Mouse (Mus musculus) bone marrow, adult 2 months (tissue): ENCODE measurements around the gene Dcst1. TPM values are rescaled to one million over a fixed set of nuclear protein-coding genes. Genes with fewer than 3 reads are reported as not detected.
A peak's percentile ranks its signal among the peaks of the same experiment; 100 is the strongest.

Experiments used
- H3K27ac ChIP-seq: fragments of 200-500 bp; 2 replicates; pipeline ENCODE4 v1.5.1; 2012; ENCODE audit warnings: low read depth, mild to moderate bottlenecking, control low read depth, inconsistent platforms, low read length; ENCODE audit not compliant: control insufficient read depth, poor library complexity, insufficient read depth
- H3K4me1 ChIP-seq: fragments of 200-500 bp; 2 replicates; pipeline ENCODE4 v1.6.1; 2011; ENCODE audit warnings: low read length; ENCODE audit not compliant: control insufficient read depth, insufficient read depth
- H3K4me3 ChIP-seq: fragments of 200-500 bp; replicated peaks from 2 replicates; pipeline ENCODE3; 2011; ENCODE audit warnings: mild to moderate bottlenecking, low read depth, low read length, control low read depth; ENCODE audit not compliant: control insufficient read depth
- CTCF ChIP-seq: fragments of 200-500 bp; IDR thresholded peaks from 2 replicates; pipeline ENCODE4 v1.5.1; 2011; ENCODE audit warnings: low read length, control low read depth; ENCODE audit not compliant: control insufficient read depth, insufficient read depth
- POLR2A ChIP-seq: fragments of 200-500 bp; IDR thresholded peaks from 2 replicates; pipeline ENCODE4 v1.6.1; 2011; ENCODE audit warnings: low read depth, mild to moderate bottlenecking, control low read depth, low read length, borderline replicate concordance; ENCODE audit not compliant: control insufficient read depth
- WGBS: fragments of 180-500 bp; shearing (Covaris S2); methylation state at CpG from one replicate; pipeline ENCODE4 v1.1.7; 2018; 5-methylcytosine and 5-hydroxymethylcytosine counted together
- polyA plus RNA-seq: library from polyadenylated mRNA; stranded (reverse); fragments of >200 nt; gene quantifications from 2 replicates; pipeline ENCODE4 v1.2.4, GENCODE M21; 2011; ENCODE audit warnings: low replicate concordance; ENCODE audit not compliant: missing spikeins, insufficient read depth, insufficient read length

Gene Dcst1
- polyA plus RNA-seq, 1 experiment = 1.3 TPM

DNA sequence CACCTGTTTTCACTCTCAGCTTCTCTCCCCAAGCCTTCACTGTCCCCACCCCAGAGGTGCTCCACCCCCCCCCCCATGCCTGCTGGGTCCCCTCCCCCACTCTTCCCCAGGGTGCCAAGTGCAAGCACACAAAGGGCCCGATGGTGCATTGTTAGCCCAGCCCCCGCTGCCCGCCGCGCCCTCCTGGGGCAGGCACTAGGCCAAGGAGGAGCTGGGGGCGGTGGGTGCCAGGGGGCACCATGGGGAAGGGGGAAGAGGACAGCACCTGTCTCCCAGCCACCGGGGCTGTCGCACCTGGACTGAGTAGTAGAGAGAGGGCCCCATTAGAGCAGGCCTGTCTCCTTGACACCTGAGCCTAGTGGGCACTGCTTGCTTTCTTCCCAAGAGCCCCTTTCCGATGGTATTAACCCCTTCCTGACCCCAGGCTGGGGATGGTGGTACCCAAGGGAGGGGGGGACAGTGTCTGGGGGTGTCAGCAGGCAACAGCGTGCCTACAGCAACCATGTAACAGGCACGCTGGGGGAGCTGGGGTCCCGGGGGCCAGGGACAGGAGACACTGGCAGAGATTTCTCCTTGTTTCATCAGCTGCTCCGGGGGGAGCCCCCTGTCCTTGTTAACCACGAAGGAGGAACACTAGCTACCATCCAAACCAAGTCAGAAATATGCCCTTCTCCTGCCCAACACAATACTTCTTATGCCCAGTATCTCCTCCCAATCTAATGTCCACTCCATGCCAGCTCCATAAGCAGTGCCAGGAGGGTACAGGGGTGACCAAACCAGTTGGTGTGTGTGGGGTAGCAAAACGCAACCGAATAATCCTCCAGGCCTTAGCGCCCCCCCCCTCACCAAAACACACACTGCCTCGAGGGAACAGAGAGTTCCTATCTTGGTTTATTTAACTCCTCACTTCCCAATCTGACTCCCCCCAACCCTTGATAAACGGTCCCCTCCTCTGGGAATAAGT is 25.9 kb upstream of the Dcst1 start:
- peak overlapping the region; percentile 70 for H3K4me3 ChIP-seq
- WGBS = 16% methylated on average over 19 of the region's 19 CpGs
- H3K4me1 ChIP-seq = no peaks in the 10 kb centered on the region; the same call in none of the 2 replicates
- TF ChIP-seq POLR2A = no peak; the same call in 1 of the 2 replicates
- TF ChIP-seq CTCF = no peak
- H3K27ac ChIP-seq = peak overlapping the region; percentile 72

GRCm38 (mm10) chr3:89390111-89390515 is 25.1 kb upstream of the Dcst1 start:
- H3K4me1 ChIP-seq = no peaks in the 10 kb centered on the region; the same call in none of the 2 replicates
- WGBS = 17% methylated on average over 5 of the region's 5 CpGs
- peak overlapping the region; percentile 40 for H3K4me3 ChIP-seq
- TF ChIP-seq POLR2A = no peak
- no peak for TF ChIP-seq CTCF
- H3K27ac ChIP-seq = peak overlapping the region; percentile 60

- H3K4me3 ChIP-seq = peak overlapping the region; percentile 43
Measured at GRCm38 (mm10) chr3:89388901-89389740, 24.1 kb upstream of the Dcst1 start.

DNA sequence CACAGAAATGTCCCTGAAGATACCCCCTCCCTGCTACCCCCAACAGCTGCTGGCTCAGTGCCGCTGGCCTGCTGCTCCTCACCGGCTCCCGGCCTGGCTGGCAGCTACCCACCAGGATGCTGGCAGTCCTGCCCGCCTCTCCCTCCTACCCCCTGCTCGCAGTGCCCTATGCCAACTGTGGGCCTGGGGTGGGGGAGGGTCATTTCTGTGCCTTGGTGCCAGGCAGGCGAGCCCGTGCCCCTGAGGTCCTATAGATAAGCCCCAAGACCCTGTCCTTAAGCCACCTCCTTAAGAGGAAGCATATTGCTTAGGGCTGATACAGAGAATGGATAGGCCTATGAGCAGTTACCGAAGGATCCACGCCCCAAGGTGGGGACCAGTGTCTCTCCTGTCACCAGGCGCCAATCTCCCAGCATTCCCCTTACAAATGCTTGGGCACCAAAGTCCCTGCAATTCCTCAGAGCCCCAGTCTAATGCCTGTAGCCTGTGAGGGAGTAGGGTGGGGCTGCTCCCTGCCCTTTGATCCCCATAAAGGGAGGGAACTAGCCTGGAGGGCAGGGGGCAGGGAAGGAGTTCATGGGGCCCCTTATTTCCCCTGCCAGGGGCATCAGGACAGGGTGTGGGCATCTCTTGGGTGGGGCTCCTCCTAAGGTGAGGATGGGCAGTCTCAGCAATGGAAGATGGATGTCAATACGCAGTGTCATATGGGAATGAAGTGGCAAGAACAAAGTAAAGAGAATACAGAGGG is 23.3 kb upstream of the Dcst1 start:
- peaks cover 2% of the 10 kb centered on the region for H3K4me1 ChIP-seq
- 36% methylated on average over 11 of the region's 11 CpGs for WGBS
- H3K27ac ChIP-seq = peak overlapping the region; percentile 93

More at GRCm38 (mm10) chr3:89388901-89389740, 24.1 kb upstream of the Dcst1 start:
- TF ChIP-seq POLR2A (no peak), CTCF (no peak)
- H3K27ac ChIP-seq = peak overlapping the region; percentile 93
- no peaks in the 10 kb centered on the region; the same call in none of the 2 replicates for H3K4me1 ChIP-seq
- WGBS = 24% methylated on average over 5 of the region's 6 CpGs

DNA sequence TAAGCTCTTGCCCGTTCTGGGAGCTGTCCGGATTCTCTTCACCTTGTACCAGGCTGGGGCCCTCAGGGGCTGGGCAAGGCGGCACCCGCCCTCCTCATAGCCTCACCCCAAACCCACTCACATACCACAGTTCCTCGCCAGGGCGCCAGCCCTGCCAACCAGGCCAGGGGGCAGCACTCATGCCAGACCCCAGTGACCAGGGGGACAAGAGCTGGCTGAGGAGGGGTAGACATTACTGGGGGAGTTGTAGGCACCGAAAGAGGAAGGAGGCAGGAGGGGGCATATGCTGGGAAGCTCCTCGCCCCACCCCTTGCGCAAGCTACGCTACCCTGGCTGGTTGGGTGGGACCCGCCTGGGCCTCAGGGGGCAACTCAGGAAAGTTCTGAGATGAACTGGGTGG is 22.6 kb upstream of the Dcst1 start:
- Histone ChIP-seq H3K4me3 (peak overlapping the region; percentile 67), H3K4me1 (peaks cover 2% of the 10 kb centered on the region), H3K27ac (peak overlapping the region; percentile 93)
- peak; percentile 41; the same call in 1 of the 2 replicates for TF ChIP-seq POLR2A
- no peak for TF ChIP-seq CTCF
- WGBS = 30% methylated on average over 11 of the region's 11 CpGs

More for the DNA sequence above, 23.3 kb upstream of the Dcst1 start:
- 0 out of 2 replicates have a peak, but pooled peaks have one; percentile 20 for TF ChIP-seq POLR2A
- no peak for TF ChIP-seq CTCF
- peak overlapping the region; percentile 67 for H3K4me3 ChIP-seq

GRCm38 (mm10) chr3:89386438-89387420 is 21.7 kb upstream of the Dcst1 start:
- Histone ChIP-seq H3K4me1 (peaks cover 2% of the 10 kb centered on the region), H3K27ac (peak overlapping the region; percentile 93), H3K4me3 (peak overlapping the region; percentile 67)
- no peak for TF ChIP-seq CTCF
- TF ChIP-seq POLR2A = no peak
- 62% methylated on average over 17 of the region's 17 CpGs for WGBS

DNA sequence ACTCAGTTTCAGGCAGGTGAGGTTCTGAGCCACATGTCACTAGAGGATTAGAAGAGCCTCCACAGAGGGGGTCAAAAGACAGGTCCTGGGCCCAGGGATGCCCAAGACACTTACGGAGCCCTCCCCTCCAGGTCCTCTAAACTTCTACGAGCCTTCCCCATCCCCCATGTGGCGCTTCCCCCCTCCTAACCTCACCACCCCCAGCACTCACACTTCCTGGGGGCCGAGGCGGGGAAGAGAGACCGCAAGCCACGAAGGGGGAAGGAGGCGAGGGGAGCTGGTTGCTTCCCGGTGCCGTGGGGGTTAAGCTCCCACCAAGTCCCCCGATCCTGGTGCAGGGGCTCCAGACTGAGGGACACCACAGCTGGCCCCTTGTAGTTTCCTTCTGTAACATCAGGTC is 20.4 kb upstream of the Dcst1 start:
- 7% methylated on average over 11 of the region's 11 CpGs for WGBS
- peak; percentile 40; the same call in 1 of the 2 replicates for TF ChIP-seq POLR2A
- TF ChIP-seq CTCF = no peak
- Histone ChIP-seq H3K4me1 (peaks cover 2% of the 10 kb centered on the region), H3K27ac (peak overlapping the region; percentile 75), H3K4me3 (peak overlapping the region; percentile 54)
